23 mouse cellular contexts compared by ENCODE assay signal in the genomic region with DNA sequence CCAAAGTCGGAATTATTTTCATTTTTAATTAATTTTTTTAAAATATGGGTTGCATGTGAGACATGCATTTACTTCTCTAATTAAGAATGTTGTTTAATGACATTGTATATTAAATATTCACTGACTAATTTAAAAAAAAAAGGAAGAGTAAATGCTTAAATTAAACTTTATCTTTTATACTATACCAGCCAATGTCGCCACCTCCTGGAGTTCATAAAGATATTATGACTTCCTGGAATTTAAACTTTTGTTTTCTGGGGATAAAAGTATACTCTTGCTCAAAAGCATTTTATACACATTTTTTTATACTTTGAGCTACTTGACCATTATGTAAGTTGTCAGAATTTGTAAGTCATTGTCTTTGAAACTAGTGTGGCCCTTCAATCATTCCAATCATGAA.
DNase-seq lines count a peak whose midpoint lies in the region; ATAC-seq and TF ChIP-seq lines count a peak whose summit lies in the region.
"Had no signal": no experiment of that assay in that cellular context is flagged by ENCODE, and none has a peak within 500 bp of the region (broad histone marks: within the 10 kb centered on the region; RNA-seq: fewer than 3 reads in every experiment).

No protein-coding gene starts in this region.

- no peak for TF ChIP-seq EP300 in heart, adult 2 months (IDR thresholded peaks at IDR 0.05; ENCODE audit: insufficient read depth, low read depth, low read length)
- no peak for TF ChIP-seq EP300 in MEL (IDR thresholded peaks at IDR 0.05; ENCODE audit: low read depth in 1 of 2, low read length in 2 of 2)

- H3K79me2 ChIP-seq in heart, adult 2 months (replicated peaks; ENCODE audit: control insufficient read depth, insufficient read depth, low read length): no peaks in the 10 kb centered on the region
- H3K79me2 ChIP-seq in MEL (ENCODE audit: control insufficient read depth, insufficient read depth, low read length, poor library complexity): no peaks in the 10 kb centered on the region

- intact Hi-C loops in heart, adult 2 months (cut with DNase I): no loop called here
- intact Hi-C loops in heart, postnatal 36 days (cut with DNase I): no loop called here

- 88% methylated on average over 2 of the region's 2 CpGs for WGBS in heart, adult 2 months
- WGBS in midbrain, postnatal 0 days: 94% methylated on average over 2 of the region's 2 CpGs
- WGBS in midbrain, embryonic 11.5 days: 93% methylated on average over 2 of the region's 2 CpGs
- WGBS in liver, embryonic 11.5 days: 88% methylated on average over 2 of the region's 2 CpGs

- no peak overlapping the region for H3K9ac ChIP-seq in heart, adult 2 months (ENCODE audit: low read depth, low read length)
- H3K9ac ChIP-seq in midbrain, postnatal 0 days (replicated peaks; ENCODE audit: low read length, poor library complexity, severe bottlenecking): no peak overlapping the region
- H3K9ac ChIP-seq in midbrain, embryonic 11.5 days (ENCODE audit: low read length): no peak overlapping the region
- no peak overlapping the region for H3K9ac ChIP-seq in MEL (ENCODE audit: control insufficient read depth, low read depth, low read length, poor library complexity, severe bottlenecking)
- H3K9ac ChIP-seq in liver, embryonic 11.5 days (ENCODE audit: low read depth, low read length): no peak overlapping the region
- H3K9ac ChIP-seq: embryonic facial prominence, embryonic 12.5 days; forebrain, embryonic 12.5 days; liver, embryonic 15.5 days had no signal

- H3K4me1 ChIP-seq in heart, adult 2 months (ENCODE audit: control insufficient read depth, insufficient read depth, low read length): no peaks in the 10 kb centered on the region
- H3K4me1 ChIP-seq in midbrain, postnatal 0 days (ENCODE audit: insufficient read depth, low read length): no peaks in the 10 kb centered on the region
- H3K4me1 ChIP-seq in midbrain, embryonic 11.5 days (ENCODE audit: control insufficient read depth, insufficient read depth, low read length): peaks cover 3% of the 10 kb centered on the region; the same call in 1 of the 2 replicates
- H3K4me1 ChIP-seq in MEL (ENCODE audit: control insufficient read depth in 1 of 2, insufficient read depth in 2 of 2, low read length in 2 of 2): peaks cover 0 to 3% of the 10 kb centered on the region in 2 experiments; a peak in 1 of 4 replicates
- no peaks in the 10 kb centered on the region for H3K4me1 ChIP-seq in liver, embryonic 11.5 days (replicated peaks; ENCODE audit: control insufficient read depth, insufficient read depth, low read length)
- H3K4me1 ChIP-seq: embryonic facial prominence, embryonic 12.5 days; heart, embryonic 10.5 days; liver, embryonic 15.5 days had no signal

- TF ChIP-seq POLR2A in heart, adult 2 months (IDR thresholded peaks at IDR 0.05; ENCODE audit: insufficient read depth, low read depth, low read length): no peak
- TF ChIP-seq POLR2A in MEL (IDR thresholded peaks at IDR 0.05; ENCODE audit: control insufficient read depth in 1 of 2, insufficient read depth in 1 of 2, low read depth in 1 of 2, low read length in 2 of 2, poor library complexity in 1 of 2): no peak

- DNase-seq in heart, adult 2 months: no peak
- DNase-seq in heart, postnatal 36 days: no peak
- peak; percentile 22 for DNase-seq in midbrain, postnatal 0 days (ENCODE audit: low spot score)
- DNase-seq in midbrain, embryonic 11.5 days (ENCODE audit: low spot score, missing footprints): no peak
- peak; percentile 24 for DNase-seq in MEL (ENCODE audit: low read depth, low spot score)
- DNase-seq in naive thymus-derived CD4-positive, alpha-beta T cell, adult 2 months (ENCODE audit: low read depth): peak; percentile 25
- no peak for DNase-seq in frontal cortex, adult 2 months (ENCODE audit: extremely low spot score in 1 of 2, low spot score in 1 of 2)
- DNase-seq in liver, embryonic 11.5 days (ENCODE audit: low spot score): no peak
- DNase-seq: adrenal gland, adult 8-10 months; cerebellum, adult 18-20 months; kidney, adult 9 months; kidney, postnatal 36 days; right cerebral cortex, postnatal 25 days had no signal

- TF ChIP-seq RAD21 in MEL (IDR thresholded peaks at IDR 0.05; ENCODE audit: low read depth, low read length): peak; percentile 57

- peak; percentile 32; the same call in 1 of the 2 replicates for TF ChIP-seq CTCF in heart, adult 2 months (IDR thresholded peaks at IDR 0.05)
- peak; percentile 53 for TF ChIP-seq CTCF in midbrain, postnatal 0 days (IDR thresholded peaks at IDR 0.05)
- peak in 1 of 3 experiments; percentile 32; a peak in 1 of 6 replicates for TF ChIP-seq CTCF in MEL (IDR thresholded peaks at IDR 0.05 in 2 of 3, conservative IDR thresholded peaks at IDR 0.05 in 1 of 3; ENCODE audit: control insufficient read depth in 1 of 3, insufficient read depth in 1 of 3, low read depth in 2 of 3, low read length in 3 of 3, poor library complexity in 1 of 3, severe bottlenecking in 1 of 3)

- H3K36me3 ChIP-seq in heart, adult 2 months (ENCODE audit: control insufficient read depth, insufficient read depth, low read length): no peaks in the 10 kb centered on the region
- no peaks in the 10 kb centered on the region for H3K36me3 ChIP-seq in midbrain, postnatal 0 days (ENCODE audit: insufficient read depth, low read length)
- H3K36me3 ChIP-seq in midbrain, embryonic 11.5 days (ENCODE audit: control insufficient read depth, insufficient read depth, low read length): no peaks in the 10 kb centered on the region
- H3K36me3 ChIP-seq in MEL (ENCODE audit: control insufficient read depth in 1 of 2, insufficient read depth in 2 of 2, low read length in 2 of 2): no peaks in the 10 kb centered on the region
- no peaks in the 10 kb centered on the region for H3K36me3 ChIP-seq in liver, embryonic 11.5 days (ENCODE audit: control insufficient read depth, insufficient read depth, low read length)
- H3K36me3 ChIP-seq: embryonic facial prominence, embryonic 12.5 days; forebrain, embryonic 12.5 days; heart, embryonic 10.5 days; liver, embryonic 15.5 days had no signal

- no peaks in the 10 kb centered on the region for H3K27me3 ChIP-seq in heart, adult 2 months (ENCODE audit: control insufficient read depth, insufficient read depth, low read length)
- H3K27me3 ChIP-seq in midbrain, postnatal 0 days (ENCODE audit: insufficient read depth, low read length): no peaks in the 10 kb centered on the region
- H3K27me3 ChIP-seq in midbrain, embryonic 11.5 days (ENCODE audit: control insufficient read depth, insufficient read depth, low read length): no peaks in the 10 kb centered on the region
- H3K27me3 ChIP-seq in MEL (ENCODE audit: control insufficient read depth in 1 of 2, insufficient read depth in 2 of 2, low read length in 2 of 2): no peaks in the 10 kb centered on the region
- no peaks in the 10 kb centered on the region for H3K27me3 ChIP-seq in liver, embryonic 11.5 days (replicated peaks; ENCODE audit: control insufficient read depth, insufficient read depth, low read length)
- H3K27me3 ChIP-seq: embryonic facial prominence, embryonic 12.5 days; forebrain, embryonic 12.5 days; liver, embryonic 15.5 days had no signal

- no peak overlapping the region for H3K4me3 ChIP-seq in heart, adult 2 months
- H3K4me3 ChIP-seq in midbrain, postnatal 0 days (ENCODE audit: low read depth, low read length): no peak overlapping the region
- H3K4me3 ChIP-seq in midbrain, embryonic 11.5 days (ENCODE audit: low read depth, low read length): no peak overlapping the region
- no peak overlapping the region for H3K4me3 ChIP-seq in MEL (ENCODE audit: control insufficient read depth in 1 of 2, insufficient read depth in 1 of 2, low read depth in 2 of 2, low read length in 2 of 2)
- no peak overlapping the region for H3K4me3 ChIP-seq in liver, embryonic 11.5 days (ENCODE audit: low read depth, low read length)
- H3K4me3 ChIP-seq: embryonic facial prominence, embryonic 12.5 days; erythroblast, embryonic 14.5 days; forebrain, embryonic 12.5 days; heart, embryonic 10.5 days; left cerebral cortex, adult 2 months; liver, embryonic 15.5 days had no signal

- no peaks in the 10 kb centered on the region for H3K9me3 ChIP-seq in midbrain, postnatal 0 days (ENCODE audit: low read length)
- H3K9me3 ChIP-seq in midbrain, embryonic 11.5 days (ENCODE audit: control insufficient read depth, low read length): no peaks in the 10 kb centered on the region
- no peaks in the 10 kb centered on the region for H3K9me3 ChIP-seq in MEL (replicated peaks; ENCODE audit: insufficient read depth, low read length)
- no peaks in the 10 kb centered on the region for H3K9me3 ChIP-seq in liver, embryonic 11.5 days (ENCODE audit: control insufficient read depth, low read length)
- H3K9me3 ChIP-seq: embryonic facial prominence, embryonic 12.5 days; forebrain, embryonic 12.5 days; heart, embryonic 10.5 days; liver, embryonic 15.5 days had no signal

- no peak overlapping the region for H3K27ac ChIP-seq in heart, adult 2 months
- H3K27ac ChIP-seq in midbrain, postnatal 0 days (ENCODE audit: low read depth, low read length): no peak overlapping the region
- no peak overlapping the region for H3K27ac ChIP-seq in midbrain, embryonic 11.5 days (ENCODE audit: low read depth, low read length)
- H3K27ac ChIP-seq in MEL (ENCODE audit: control insufficient read depth, low read depth, low read length): no peak overlapping the region
- no peak overlapping the region for H3K27ac ChIP-seq in liver, embryonic 11.5 days (ENCODE audit: low read depth, low read length)
- H3K27ac ChIP-seq: embryonic facial prominence, embryonic 12.5 days; forebrain, embryonic 12.5 days; heart, embryonic 10.5 days; left cerebral cortex, adult 2 months; liver, embryonic 15.5 days; macrophage had no signal

- H3K4me2 ChIP-seq in midbrain, postnatal 0 days (ENCODE audit: low read depth, low read length, poor library complexity, severe bottlenecking): no peak overlapping the region
- H3K4me2 ChIP-seq in midbrain, embryonic 11.5 days: no peak overlapping the region
- no peak overlapping the region for H3K4me2 ChIP-seq in liver, embryonic 11.5 days
- H3K4me2 ChIP-seq: embryonic facial prominence, embryonic 12.5 days; forebrain, embryonic 12.5 days; liver, embryonic 15.5 days had no signal

- ATAC-seq in midbrain, postnatal 0 days (ENCODE audit: low FRiP score): no peak
- no peak for ATAC-seq in midbrain, embryonic 11.5 days (ENCODE audit: low FRiP score)
- no peak for ATAC-seq in liver, embryonic 11.5 days (replicated peaks; ENCODE audit: low FRiP score)
- ATAC-seq: hindbrain, embryonic 16.5 days; intestine, embryonic 16.5 days; lung, postnatal 0 days had no signal

TF ChIP-seq in MEL, 35 proteins besides CTCF, POLR2A, EP300 and RAD21:
- no peak for TF ChIP-seq MEF2A (IDR thresholded peaks at IDR 0.05; ENCODE audit: extremely low read depth, insufficient replicate concordance, low read depth, low read length, poor library complexity, severe bottlenecking)
- TF ChIP-seq POLR2AphosphoS2 (IDR thresholded peaks at IDR 0.05; ENCODE audit: low read length): no peak
- peak; percentile 56; the same call in 1 of the 2 replicates for TF ChIP-seq ZNF384 (IDR thresholded peaks at IDR 0.05; ENCODE audit: low read depth, low read length)
- no peak for TF ChIP-seq USF1 (IDR thresholded peaks at IDR 0.05; ENCODE audit: low read depth, low read length)
- TF ChIP-seq SMC3 (IDR thresholded peaks at IDR 0.05; ENCODE audit: low read depth, low read length): peak; percentile 39
- TF ChIP-seq GATA1 (IDR thresholded peaks at IDR 0.05; ENCODE audit: low read depth, low read length): no peak
- TF ChIP-seq UBTF (IDR thresholded peaks at IDR 0.05; ENCODE audit: borderline replicate concordance, insufficient read depth, low read depth, low read length): no peak

Comparison
In these comparisons a context has a peak if more than half of its experiments do, and no peak if none do; other contexts are left out.
1. DNase-seq: peak in midbrain, postnatal 0 days (single experiment), MEL (single experiment) and naive thymus-derived CD4-positive, alpha-beta T cell, adult 2 months (single experiment); none in heart, adult 2 months (0 of 2), heart, postnatal 36 days (0 of 2), midbrain, embryonic 11.5 days (single experiment), frontal cortex, adult 2 months (0 of 2) and liver, embryonic 11.5 days (single experiment).